Mouse (Mus musculus): Measurements from ENCODE around the gene Krtap22-2. TPM values are rescaled to one million over a fixed set of nuclear protein-coding genes. Genes with fewer than 3 reads are reported as not detected.
"Not testable (repeated sequence)": the region's sequence is repeated elsewhere in the genome, so short reads cannot be mapped to it uniquely, and the experiment has no call there.

The Krtap22-2 gene
- not detected for polyA plus RNA-seq (2017; shearing (Covaris generic))

DNA sequence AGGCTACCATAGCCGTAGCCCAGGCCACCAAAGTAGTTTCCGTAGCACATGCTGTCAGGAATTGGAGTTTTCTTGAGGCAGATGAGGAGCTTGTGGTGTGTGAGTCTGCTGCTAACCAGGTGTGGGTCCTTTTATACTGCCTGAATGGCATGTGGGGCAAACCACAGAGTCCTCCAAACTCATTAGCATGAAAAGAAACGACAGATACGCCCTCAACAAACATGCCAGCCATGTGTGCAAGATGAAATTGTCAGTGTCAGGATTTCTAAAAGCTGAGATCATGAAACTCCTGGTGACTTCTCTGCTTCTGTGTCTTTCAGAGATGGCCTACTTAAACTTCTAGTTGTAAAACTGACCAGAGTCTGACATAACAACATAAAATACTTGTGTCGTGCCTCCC is at the start of gene Krtap22-2:
Gene Krtap22-2 (minus strand): TSS at position 101 of the 400 bp plus-strand sequence.
- no peak for ATAC-seq

- ATAC-seq, result no peak
These were observed 37.2 kb upstream of the Krtap22-2 start, which contains the start of gene Krtap6-5 for GRCm38 (mm10) chr16:89047783-89048182. TSS of gene Krtap6-5 (minus strand) at chr16:89047883.

- ATAC-seq, result not testable (repeated sequence)
These were observed 30.8 kb upstream of the Krtap22-2 start, which contains the start of gene Gm10228 for GRCm38 (mm10) chr16:89041372-89041771. TSS of gene Gm10228 (minus strand) at chr16:89041472.

GRCm38 (mm10) chr16:89031399-89031798 is 20.8 kb upstream of the Krtap22-2 start, which contains the start of gene Krtap6-1:
TSS of gene Krtap6-1 (plus strand) at chr16:89031699.
- ATAC-seq, result not testable (repeated sequence)

- not testable (repeated sequence) for ATAC-seq
These were observed 4.4 kb upstream of the Krtap22-2 start, which contains the start of gene Gm10229 for GRCm38 (mm10) chr16:89014984-89015383. TSS of gene Gm10229 (plus strand) at chr16:89015284.

GRCm38 (mm10) chr16:89013973-89014372 is 3.4 kb upstream of the Krtap22-2 start:
- no peak for ATAC-seq

DNA sequence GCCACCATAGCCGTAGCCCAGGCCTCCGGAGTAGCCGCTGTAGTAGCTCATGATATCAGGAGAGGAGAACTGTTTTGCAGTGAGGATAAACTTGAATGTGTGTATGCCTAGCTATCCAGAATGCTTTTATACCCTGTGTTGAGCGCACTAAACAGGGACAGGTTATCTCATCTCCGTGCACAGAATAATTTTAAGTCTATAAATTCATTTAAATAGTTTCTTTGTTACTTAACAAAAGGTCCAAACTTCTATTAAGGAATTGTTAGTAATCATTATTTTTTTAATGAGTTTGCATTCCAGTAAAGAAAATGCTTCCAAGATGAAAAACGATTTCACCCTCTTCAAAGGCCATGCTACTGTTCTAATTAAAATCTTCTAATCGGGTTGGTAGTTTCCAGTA is 47.8 kb downstream of the Krtap22-2 start, which contains the start of gene Krtap16-3:
Gene Krtap16-3 (minus strand): TSS at position 101 of the 400 bp plus-strand sequence.
- no peak for ATAC-seq

Other genes starting within 250 kb of the Krtap22-2 start
- not detected for gene 2310057N15Rik, start 236.6 kb downstream of the Krtap22-2 start, polyA plus RNA-seq (2017; shearing (Covaris generic))
- not detected for gene Gm5965, start 232.9 kb downstream of the Krtap22-2 start, polyA plus RNA-seq (2017; shearing (Covaris generic))
- gene Gm20741, start 198.5 kb downstream of the Krtap22-2 start, polyA plus RNA-seq (2017; shearing (Covaris generic)), result not detected
- not detected for gene Krtap15, start 190.5 kb downstream of the Krtap22-2 start, polyA plus RNA-seq (2017; shearing (Covaris generic))
- gene Krtap14, start 184.6 kb downstream of the Krtap22-2 start, polyA plus RNA-seq (2017; shearing (Covaris generic)), result not detected
- gene Krtap19-1, start 141.3 kb downstream of the Krtap22-2 start, polyA plus RNA-seq (2017; shearing (Covaris generic)), result not detected
- gene Krtap19-2, start 136.5 kb downstream of the Krtap22-2 start, polyA plus RNA-seq (2017; shearing (Covaris generic)), result not detected
- gene Krtap19-3, start 132.7 kb downstream of the Krtap22-2 start, polyA plus RNA-seq (2017; shearing (Covaris generic)), result not detected
- gene Krtap19-4, start 125.7 kb downstream of the Krtap22-2 start, polyA plus RNA-seq (2017; shearing (Covaris generic)), result not detected
- gene Krtap19-5, start 114.3 kb downstream of the Krtap22-2 start, polyA plus RNA-seq (2017; shearing (Covaris generic)), result not detected
- not detected for gene Krtap19-9b, start 78.5 kb downstream of the Krtap22-2 start, polyA plus RNA-seq (2017; shearing (Covaris generic))
- gene Krtap16-3, start 47.9 kb downstream of the Krtap22-2 start, polyA plus RNA-seq (2017; shearing (Covaris generic)), result not detected
- gene Gm10229, start 4.5 kb upstream of the Krtap22-2 start, polyA plus RNA-seq (2017; shearing (Covaris generic)), result not detected
- not detected for gene Krtap6-1, start 20.9 kb upstream of the Krtap22-2 start, polyA plus RNA-seq (2017; shearing (Covaris generic))
- gene Gm10228, start 30.7 kb upstream of the Krtap22-2 start, polyA plus RNA-seq (2017; shearing (Covaris generic)), result not detected
- not detected for gene Krtap6-5, start 37.1 kb upstream of the Krtap22-2 start, polyA plus RNA-seq (2017; shearing (Covaris generic))
- not detected for gene 1110025L11Rik, start 53.2 kb upstream of the Krtap22-2 start, polyA plus RNA-seq (2017; shearing (Covaris generic))
- gene Krtap6-3, start 73.3 kb upstream of the Krtap22-2 start, polyA plus RNA-seq (2017; shearing (Covaris generic)), result not detected
- gene Gm6358, start 130.1 kb upstream of the Krtap22-2 start, polyA plus RNA-seq (2017; shearing (Covaris generic)), result not detected
- not detected for gene Gm10061, start 140.3 kb upstream of the Krtap22-2 start, polyA plus RNA-seq (2017; shearing (Covaris generic))
- gene Gm9789, start 147.2 kb upstream of the Krtap22-2 start, polyA plus RNA-seq (2017; shearing (Covaris generic)), result not detected
- gene Gm7735, start 158.7 kb upstream of the Krtap22-2 start, polyA plus RNA-seq (2017; shearing (Covaris generic)), result not detected
- not detected for gene 1110057P08Rik, start 164.0 kb upstream of the Krtap22-2 start, polyA plus RNA-seq (2017; shearing (Covaris generic))
- not detected for gene Krtap20-2, start 195.1 kb upstream of the Krtap22-2 start, polyA plus RNA-seq (2017; shearing (Covaris generic))